Mouse (Mus musculus) heart, embryonic 14.5 days (tissue): ENCODE data around the gene Mettl5. TPM values are rescaled to one million over a fixed set of nuclear protein-coding genes. Genes with fewer than 3 reads are reported as not detected.
A peak's percentile ranks its signal among the peaks of the same experiment; 100 is the strongest.

Experiments
- ATAC-seq: fragments of 200-750 bp; cut with Nextera tagmentation; 2 replicates; pipeline ENCODE4 v1.8.0; 2017; ENCODE audit warnings: low read depth, moderate TSS enrichment; ENCODE audit not compliant: insufficient number of reproducible peaks, insufficient read depth, low FRiP score
- H3K27ac ChIP-seq, 2 experiments: fragments of 200-500 bp in 1 of 2; fragments of 300-500 bp in 1 of 2; sonication (generic) in 1 of 2; replicated peaks in 1 of 2; 2 replicates each; pipeline ENCODE4 v1.5.1; 2012 to 2014; ENCODE audit warnings: low read depth in 2 of 2, low read length in 2 of 2, control low read depth in 1 of 2, mild to moderate bottlenecking in 1 of 2, mixed read lengths in 1 of 2; ENCODE audit not compliant: control insufficient read depth in 1 of 2, insufficient read depth in 1 of 2
- H3K27me3 ChIP-seq: fragments of 300-500 bp; sonication (generic); 2 replicates; pipeline ENCODE4 v1.6.1; 2014; ENCODE audit warnings: mild to moderate bottlenecking, low read length, control low read depth; ENCODE audit not compliant: control insufficient read depth, insufficient read depth
- H3K36me3 ChIP-seq: fragments of 300-500 bp; sonication (generic); 2 replicates; pipeline ENCODE4 v1.6.1; 2014; ENCODE audit warnings: mild to moderate bottlenecking, control low read depth, low read length, mixed read lengths; ENCODE audit not compliant: control insufficient read depth, insufficient read depth
- H3K4me1 ChIP-seq, 2 experiments: fragments of 200-500 bp in 1 of 2; fragments of 300-500 bp in 1 of 2; sonication (generic) in 1 of 2; 2 replicates each; pipeline ENCODE4 v1.6.1; 2012 to 2014; ENCODE audit warnings: low read length in 2 of 2, control low read depth in 1 of 2, mixed read lengths in 1 of 2; ENCODE audit not compliant: control insufficient read depth in 2 of 2, insufficient read depth in 2 of 2
- H3K4me2 ChIP-seq: fragments of 300-500 bp; sonication (generic); 2 replicates; pipeline ENCODE4 v1.6.1; 2014; ENCODE audit warnings: mild to moderate bottlenecking, low read length
- H3K4me3 ChIP-seq, 2 experiments: fragments of 200-500 bp in 1 of 2; fragments of 300-500 bp in 1 of 2; sonication (generic) in 1 of 2; 2 replicates each; pipeline ENCODE4 v1.5.1; 2012 to 2014; ENCODE audit warnings: low read length in 2 of 2, mild to moderate bottlenecking in 2 of 2, control low read depth in 1 of 2, low read depth in 1 of 2, moderate library complexity in 1 of 2; ENCODE audit not compliant: control insufficient read depth in 1 of 2, insufficient read depth in 1 of 2
- H3K9ac ChIP-seq: fragments of 300-500 bp; sonication (generic); 2 replicates; pipeline ENCODE4 v1.6.1; 2014; ENCODE audit warnings: mild to moderate bottlenecking, low read length
- H3K9me3 ChIP-seq: fragments of 300-500 bp; sonication (generic); 2 replicates; pipeline ENCODE4 v1.6.1; 2016; ENCODE audit warnings: low read length, control low read depth; ENCODE audit not compliant: control insufficient read depth
- WGBS: fragments of 180-500 bp; shearing (Covaris S2); extraction: QIAGEN DNeasy Blood & Tissue Kit; methylation state at CpG from one replicate; pipeline ENCODE4 v1.1.7; 2014; 5-methylcytosine and 5-hydroxymethylcytosine counted together
- polyA plus RNA-seq: library from polyadenylated mRNA; unstranded; fragments of >200 nt; fragmentation: Nextera tagmentation; extraction: Ambion mirVana; gene quantifications from 2 replicates; pipeline ENCODE4 v1.2.1, GENCODE M21; 2014

Gene Mettl5
- polyA plus RNA-seq, 1 experiment from 2014 or later: 44.1 TPM

DNA sequence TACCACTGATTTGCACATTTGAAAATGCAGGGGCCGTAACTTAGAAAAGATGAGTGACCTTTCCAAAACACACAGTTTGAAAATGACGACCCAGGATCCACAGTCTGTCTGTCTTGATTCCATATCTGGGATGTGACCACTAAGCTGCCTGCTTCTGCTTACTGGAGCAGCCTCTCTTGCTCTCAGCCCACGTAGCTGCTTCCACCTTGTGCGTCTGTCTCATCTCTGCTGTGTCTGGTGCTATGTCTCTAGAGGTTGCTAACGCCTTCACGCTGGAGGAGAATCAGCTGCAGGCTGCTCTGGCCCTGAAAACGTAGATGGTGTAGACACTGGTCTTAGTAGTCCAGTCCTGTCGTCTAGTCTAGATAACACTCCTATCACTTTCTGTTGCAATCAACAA lies 55.3 kb downstream of the Mettl5 start:
- Histone ChIP-seq H3K4me1 (peaks cover 0 to 4% of the 10 kb centered on the region in 2 experiments; a peak in 1 of 4 replicates), H3K9ac (no peak overlapping the region), H3K9me3 (no peaks in the 10 kb centered on the region), H3K36me3 (peaks cover 84% of the 10 kb centered on the region), H3K27ac (no peak overlapping the region), H3K4me3 (no peak overlapping the region), H3K27me3 (no peaks in the 10 kb centered on the region), H3K4me2 (no peak overlapping the region)
- ATAC-seq: no peak
- WGBS: 78% methylated on average over 8 of the region's 8 CpGs

DNA sequence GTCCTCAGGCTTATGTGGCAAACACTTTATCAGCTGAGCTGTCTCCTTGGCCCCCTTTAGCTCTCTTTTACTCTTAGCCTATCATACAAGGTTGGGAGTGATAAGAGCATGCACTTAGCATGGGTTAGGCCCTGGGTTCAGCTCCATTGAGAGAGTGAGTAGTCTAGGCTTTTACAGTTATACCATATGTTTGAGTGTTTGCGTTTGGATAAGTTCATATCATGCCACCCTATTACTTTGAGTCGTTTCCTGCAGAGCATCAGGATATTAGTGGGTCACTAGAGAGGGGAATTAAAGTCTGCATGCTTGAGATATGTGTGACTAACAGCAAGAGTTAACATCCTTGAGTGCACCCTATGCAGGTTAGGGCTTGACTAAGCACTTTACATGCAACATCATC lies 55.7 kb downstream of the Mettl5 start:
- Histone ChIP-seq H3K9ac (no peak overlapping the region), H3K9me3 (no peaks in the 10 kb centered on the region), H3K4me2 (no peak overlapping the region), H3K36me3 (peaks cover 84% of the 10 kb centered on the region), H3K4me3 (no peak overlapping the region), H3K27me3 (no peaks in the 10 kb centered on the region), H3K27ac (no peak overlapping the region), H3K4me1 (peaks cover 0 to 4% of the 10 kb centered on the region in 2 experiments; a peak in 1 of 4 replicates)
- 79% methylated on average over 2 of the region's 2 CpGs for WGBS
- ATAC-seq: no peak

GRCm38 (mm10) chr2:69828031-69828430 lies 57.4 kb downstream of the Mettl5 start:
- peaks cover 4 to 7% of the 10 kb centered on the region in 2 experiments; a peak in 3 of 4 replicates for H3K4me1 ChIP-seq
- no peak overlapping the region for H3K27ac ChIP-seq
- WGBS: 45% methylated on average over 7 of the region's 7 CpGs
- H3K9me3 ChIP-seq: no peaks in the 10 kb centered on the region
- H3K9ac ChIP-seq: no peak overlapping the region
- ATAC-seq: no peak
- no peaks in the 10 kb centered on the region for H3K27me3 ChIP-seq
- no peak overlapping the region for H3K4me2 ChIP-seq
- H3K4me3 ChIP-seq: no peak overlapping the region
- peaks cover 73% of the 10 kb centered on the region for H3K36me3 ChIP-seq

- Histone ChIP-seq H3K4me3 (no peak overlapping the region), H3K9ac (no peak overlapping the region), H3K27ac (peak overlapping the region in 1 of 2 experiments; percentile 17; a peak in 1 of 4 replicates), H3K27me3 (no peaks in the 10 kb centered on the region), H3K36me3 (peaks cover 60% of the 10 kb centered on the region), H3K9me3 (no peaks in the 10 kb centered on the region), H3K4me2 (no peak overlapping the region), H3K4me1 (peaks cover 5 to 8% of the 10 kb centered on the region in 2 experiments; a peak in 3 of 4 replicates)
- WGBS: 56% methylated on average over 2 of the region's 2 CpGs
- ATAC-seq: no peak
Measured at GRCm38 (mm10) chr2:69826380-69826779, 59.0 kb downstream of the Mettl5 start.

- H3K4me2 ChIP-seq: no peak overlapping the region
- 78% methylated on average over 10 of the region's 10 CpGs for WGBS
- no peaks in the 10 kb centered on the region for H3K9me3 ChIP-seq
- 0 out of 4 replicates have a peak overlapping the region, but pooled peaks of 1 of the 2 experiments have one; percentile 17 for H3K27ac ChIP-seq
- no peak for ATAC-seq
- peaks cover 55% of the 10 kb centered on the region for H3K36me3 ChIP-seq
- no peak overlapping the region for H3K4me3 ChIP-seq
- H3K4me1 ChIP-seq: peaks cover 7 to 12% of the 10 kb centered on the region in 2 experiments
- H3K9ac ChIP-seq: no peak overlapping the region
- no peaks in the 10 kb centered on the region for H3K27me3 ChIP-seq
Measured at GRCm38 (mm10) chr2:69825898-69826297, 59.5 kb downstream of the Mettl5 start.

DNA sequence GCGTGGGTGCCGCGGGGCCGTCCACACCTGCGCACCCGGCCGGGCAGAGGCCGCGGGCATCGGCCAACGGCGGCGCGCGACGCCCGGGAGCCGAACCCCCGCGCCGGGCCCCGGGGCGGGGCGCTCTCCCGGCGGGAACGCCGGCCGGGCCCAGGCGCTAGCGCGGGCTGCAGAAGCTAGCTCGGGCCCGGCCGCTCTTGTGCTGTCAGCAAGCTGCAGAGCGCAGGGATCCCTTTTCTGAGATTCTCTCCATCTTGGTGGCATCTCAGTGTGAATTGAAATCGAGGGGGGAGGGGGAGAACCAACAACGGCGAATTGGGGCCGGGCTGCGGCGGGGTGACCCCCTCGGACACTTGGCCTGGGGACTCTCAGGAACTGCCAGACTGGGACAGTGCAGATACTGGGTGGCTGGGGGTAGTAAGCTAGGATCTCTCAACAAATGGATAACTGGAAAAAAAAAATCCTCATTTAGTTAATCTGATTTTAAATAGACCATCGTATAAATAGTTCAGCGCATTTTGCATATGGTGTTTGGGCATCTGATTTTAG lies 62.2 kb downstream of the Mettl5 start:
- peak overlapping the region; percentile 89 to 97 for H3K27ac ChIP-seq
- H3K4me3 ChIP-seq: peak overlapping the region; percentile 78 to 94
- H3K27me3 ChIP-seq: no peaks in the 10 kb centered on the region
- peak overlapping the region; percentile 75 for H3K4me2 ChIP-seq
- ATAC-seq: peak; percentile 71
- H3K36me3 ChIP-seq: peaks cover 29% of the 10 kb centered on the region
- 2% methylated on average over 45 of the region's 45 CpGs for WGBS
- H3K9me3 ChIP-seq: no peaks in the 10 kb centered on the region
- H3K4me1 ChIP-seq: peaks cover 7 to 12% of the 10 kb centered on the region in 2 experiments
- peak overlapping the region; percentile 91 for H3K9ac ChIP-seq

- H3K36me3 ChIP-seq: peaks cover 25% of the 10 kb centered on the region
- under 1% methylated on average over 53 of the region's 80 CpGs for WGBS
- H3K9me3 ChIP-seq: no peaks in the 10 kb centered on the region
- peaks cover 7 to 12% of the 10 kb centered on the region in 2 experiments for H3K4me1 ChIP-seq
- no peaks in the 10 kb centered on the region for H3K27me3 ChIP-seq
- peak overlapping the region; percentile 78 to 94 for H3K4me3 ChIP-seq
- H3K27ac ChIP-seq: peak overlapping the region; percentile 89 to 97
- peak; percentile 82 for ATAC-seq
- peak overlapping the region; percentile 75 for H3K4me2 ChIP-seq
- peak overlapping the region; percentile 91 for H3K9ac ChIP-seq
Measured at GRCm38 (mm10) chr2:69822361-69823128, 62.9 kb downstream of the Mettl5 start.
